Mouse (Mus musculus): ENCODE results near the gene Sema4g. TPM values are rescaled to one million over a fixed set of nuclear protein-coding genes. Genes with fewer than 3 reads are reported as not detected.
A peak's percentile ranks its signal among the peaks of the same experiment; 100 is the strongest.

The Sema4g gene
- polyA plus RNA-seq, 1 experiment from 2014 or later = 18.0 TPM

DNA sequence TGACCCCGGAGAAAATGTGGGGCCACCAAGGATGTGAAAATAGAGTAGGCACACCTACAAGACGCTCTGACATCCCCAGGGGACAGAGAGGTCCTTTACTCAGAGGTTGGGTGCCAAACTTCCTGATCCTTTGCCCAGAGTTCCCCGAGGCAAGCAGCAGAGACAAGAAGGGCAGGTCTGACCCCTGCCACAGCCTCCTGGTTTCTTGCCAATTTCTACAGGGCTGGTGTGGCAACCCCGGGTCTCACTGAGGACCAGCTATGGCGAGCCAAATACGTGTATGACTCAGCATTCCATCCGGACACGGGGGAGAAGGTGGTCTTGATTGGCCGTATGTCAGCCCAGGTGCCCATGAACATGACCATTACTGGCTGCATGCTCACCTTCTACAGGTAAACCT, 60.6 kb downstream of the Sema4g start:
- no peak overlapping the region for H3K27ac ChIP-seq (ENCODE audit: low read depth, low read length)
- no peaks in the 10 kb centered on the region for H3K27me3 ChIP-seq (replicated peaks; ENCODE audit: control insufficient read depth, insufficient read depth, low read length)
- peaks cover 16% of the 10 kb centered on the region for H3K36me3 ChIP-seq (ENCODE audit: control insufficient read depth, insufficient read depth, low read length)
- no peak for ATAC-seq
- H3K4me2 ChIP-seq (ENCODE audit: low read length) = peak overlapping the region; percentile 75
- no peaks in the 10 kb centered on the region for H3K9me3 ChIP-seq (ENCODE audit: control insufficient read depth, low read length)
- H3K4me1 ChIP-seq (ENCODE audit: control insufficient read depth, insufficient read depth, low read depth, low read length) = peaks cover 26% of the 10 kb centered on the region
- no peak overlapping the region; the same call in 1 of the 2 replicates for H3K4me3 ChIP-seq (ENCODE audit: low read length)
- no peak overlapping the region for H3K9ac ChIP-seq (ENCODE audit: low read depth, low read length)
- WGBS = 75% methylated on average over 9 of the region's 9 CpGs

Other genes with a start within 250 kb of the Sema4g start
- gene Pax2, start 233.1 kb upstream of the Sema4g start, polyA plus RNA-seq (2015; fragmentation: Nextera tagmentation; extraction: Ambion mirVana) = 11.9 and 12.1 TPM in 2 replicates
- gene Slf2, start 58.0 kb upstream of the Sema4g start, polyA plus RNA-seq (2015; fragmentation: Nextera tagmentation; extraction: Ambion mirVana) = 26.7 and 27.8 TPM in 2 replicates
- gene Twnk, start 16.6 kb downstream of the Sema4g start, polyA plus RNA-seq (2015; fragmentation: Nextera tagmentation; extraction: Ambion mirVana) = 12.4 and 15.5 TPM in 2 replicates
- 90.1 and 98.4 TPM in 2 replicates for gene Mrpl43, start 17.3 kb downstream of the Sema4g start, polyA plus RNA-seq (2015; fragmentation: Nextera tagmentation; extraction: Ambion mirVana)
- 14.8 and 18.7 TPM in 2 replicates for gene Lzts2, start 25.3 kb downstream of the Sema4g start, polyA plus RNA-seq (2015; fragmentation: Nextera tagmentation; extraction: Ambion mirVana)
- 3.0 and 3.2 TPM in 2 replicates for gene Pdzd7, start 56.6 kb downstream of the Sema4g start, polyA plus RNA-seq (2015; fragmentation: Nextera tagmentation; extraction: Ambion mirVana)
- gene Sfxn3, start 58.4 kb downstream of the Sema4g start, polyA plus RNA-seq (2015; fragmentation: Nextera tagmentation; extraction: Ambion mirVana) = 76.8 and 85.4 TPM in 2 replicates
- gene Kazald1, start 86.1 kb downstream of the Sema4g start, polyA plus RNA-seq (2015; fragmentation: Nextera tagmentation; extraction: Ambion mirVana) = 4.0 and 5.5 TPM in 2 replicates
- 1.2 and 1.3 TPM in 2 replicates for gene Tlx1, start 161.6 kb downstream of the Sema4g start, polyA plus RNA-seq (2015; fragmentation: Nextera tagmentation; extraction: Ambion mirVana)
- 6.9 and 7.3 TPM in 2 replicates for gene Lbx1, start 246.7 kb downstream of the Sema4g start, polyA plus RNA-seq (2015; fragmentation: Nextera tagmentation; extraction: Ambion mirVana)